Mouse (Mus musculus): ENCODE measurements around the gene Cyp21a1. TPM values are rescaled to one million over a fixed set of nuclear protein-coding genes. Genes with fewer than 3 reads are reported as not detected.
"Not testable (repeated sequence)": the region's sequence is repeated elsewhere in the genome, so short reads cannot be mapped to it uniquely, and the experiment has no call there.

Gene Cyp21a1
- polyA plus RNA-seq, 1 experiment from 2014 or later: not detected

- H3K4me1 ChIP-seq (replicated peaks): not testable (repeated sequence)
- WGBS (ENCODE audit: insufficient replicate concordance): 84% methylated on average over 6 of the region's 6 CpGs
Observed at GRCm38 (mm10) chr17:34803367-34803766, 994 bp downstream of the Cyp21a1 start.

GRCm38 (mm10) chr17:34802756-34803155 lies 1.6 kb downstream of the Cyp21a1 start:
- not testable (repeated sequence) for H3K9me3 ChIP-seq (replicated peaks); DNase-seq; H3K4me2 ChIP-seq; H3K9ac ChIP-seq; H3K27ac ChIP-seq; H3K4me1 ChIP-seq (replicated peaks); H3K36me3 ChIP-seq; H3K27me3 ChIP-seq; H3K4me3 ChIP-seq (replicated peaks); ATAC-seq (ENCODE audit: low read depth)
- 81% methylated on average over 9 of the region's 9 CpGs for WGBS (ENCODE audit: insufficient replicate concordance)

More at GRCm38 (mm10) chr17:34803367-34803766, 994 bp downstream of the Cyp21a1 start:
- H3K9me3 ChIP-seq (replicated peaks); DNase-seq; H3K4me2 ChIP-seq; H3K9ac ChIP-seq; H3K27me3 ChIP-seq; H3K36me3 ChIP-seq; H3K4me3 ChIP-seq (replicated peaks); H3K27ac ChIP-seq; ATAC-seq (ENCODE audit: low read depth): not testable (repeated sequence)

- H3K9me3 ChIP-seq (replicated peaks); H3K27me3 ChIP-seq; H3K4me1 ChIP-seq (replicated peaks); ATAC-seq (ENCODE audit: low read depth); H3K4me3 ChIP-seq (replicated peaks); H3K4me2 ChIP-seq; H3K27ac ChIP-seq; H3K9ac ChIP-seq; H3K36me3 ChIP-seq; DNase-seq: not testable (repeated sequence)
- 75% methylated on average over 16 of the region's 16 CpGs for WGBS (ENCODE audit: insufficient replicate concordance)
Observed at GRCm38 (mm10) chr17:34800781-34801305, 3.5 kb downstream of the Cyp21a1 start.

- no peaks in the 10 kb centered on the region for H3K9me3 ChIP-seq (replicated peaks)
- 82% methylated on average over 4 of the region's 4 CpGs for WGBS (ENCODE audit: insufficient replicate concordance)
- H3K9ac ChIP-seq: no peak overlapping the region
- no peaks in the 10 kb centered on the region for H3K4me1 ChIP-seq (replicated peaks)
- no peaks in the 10 kb centered on the region for H3K27me3 ChIP-seq
- ATAC-seq (ENCODE audit: low read depth) (no peak), DNase-seq (no peak)
- H3K27ac ChIP-seq: no peak overlapping the region
- no peak overlapping the region for H3K4me3 ChIP-seq (replicated peaks)
- H3K36me3 ChIP-seq: no peaks in the 10 kb centered on the region
- H3K4me2 ChIP-seq: no peak overlapping the region
Observed at GRCm38 (mm10) chr17:34799531-34799925, 4.8 kb downstream of the Cyp21a1 start.

GRCm38 (mm10) chr17:34798866-34799530 lies 5.4 kb downstream of the Cyp21a1 start:
- 74% methylated on average over 15 of the region's 17 CpGs for WGBS (ENCODE audit: insufficient replicate concordance)

GRCm38 (mm10) chr17:34798071-34798470 lies 6.3 kb downstream of the Cyp21a1 start:
- H3K4me3 ChIP-seq (replicated peaks); H3K36me3 ChIP-seq; ATAC-seq (ENCODE audit: low read depth); H3K9me3 ChIP-seq (replicated peaks); H3K9ac ChIP-seq; DNase-seq; H3K27ac ChIP-seq; H3K4me2 ChIP-seq; H3K4me1 ChIP-seq (replicated peaks); H3K27me3 ChIP-seq: not testable (repeated sequence)
- 71% methylated on average over 7 of the region's 7 CpGs for WGBS (ENCODE audit: insufficient replicate concordance)

More at GRCm38 (mm10) chr17:34798866-34799530, 5.4 kb downstream of the Cyp21a1 start:
- H3K9me3 ChIP-seq (replicated peaks): no peaks in the 10 kb centered on the region
- DNase-seq (no peak), ATAC-seq (ENCODE audit: low read depth) (no peak)
- no peak overlapping the region for H3K9ac ChIP-seq
- H3K4me3 ChIP-seq (replicated peaks): no peak overlapping the region
- no peak overlapping the region for H3K27ac ChIP-seq
- H3K4me2 ChIP-seq: no peak overlapping the region
- H3K4me1 ChIP-seq (replicated peaks): no peaks in the 10 kb centered on the region
- no peaks in the 10 kb centered on the region for H3K27me3 ChIP-seq
- H3K36me3 ChIP-seq: no peaks in the 10 kb centered on the region

GRCm38 (mm10) chr17:34797211-34797995 lies 7.0 kb downstream of the Cyp21a1 start:
- ATAC-seq (ENCODE audit: low read depth); DNase-seq; H3K27me3 ChIP-seq; H3K27ac ChIP-seq; H3K36me3 ChIP-seq; H3K4me1 ChIP-seq (replicated peaks); H3K4me2 ChIP-seq; H3K9ac ChIP-seq; H3K4me3 ChIP-seq (replicated peaks); H3K9me3 ChIP-seq (replicated peaks): not testable (repeated sequence)
- WGBS (ENCODE audit: insufficient replicate concordance): 62% methylated on average over 10 of the region's 10 CpGs

GRCm38 (mm10) chr17:34796311-34797140 lies 7.8 kb downstream of the Cyp21a1 start:
- H3K27me3 ChIP-seq: no peaks in the 10 kb centered on the region
- H3K9ac ChIP-seq: no peak overlapping the region
- H3K36me3 ChIP-seq: no peaks in the 10 kb centered on the region
- no peak overlapping the region for H3K27ac ChIP-seq
- no peak for DNase-seq
- no peak overlapping the region for H3K4me3 ChIP-seq (replicated peaks)
- no peaks in the 10 kb centered on the region for H3K4me1 ChIP-seq (replicated peaks)
- H3K9me3 ChIP-seq (replicated peaks): no peaks in the 10 kb centered on the region; the same call in 1 of the 2 replicates
- 60% methylated on average over 8 of the region's 8 CpGs for WGBS (ENCODE audit: insufficient replicate concordance)
- ATAC-seq (ENCODE audit: low read depth): no peak
- H3K4me2 ChIP-seq: no peak overlapping the region

GRCm38 (mm10) chr17:34795633-34796032 lies 8.7 kb downstream of the Cyp21a1 start:
- Histone ChIP-seq H3K4me3 (replicated peaks) (no peak overlapping the region), H3K9me3 (replicated peaks) (no peaks in the 10 kb centered on the region; the same call in 1 of the 2 replicates), H3K4me2 (no peak overlapping the region), H3K4me1 (replicated peaks) (no peaks in the 10 kb centered on the region), H3K27me3 (no peaks in the 10 kb centered on the region), H3K27ac (no peak overlapping the region), H3K36me3 (no peaks in the 10 kb centered on the region), H3K9ac (no peak overlapping the region)
- 46% methylated on average over 9 of the region's 9 CpGs for WGBS (ENCODE audit: insufficient replicate concordance)
- no peak for ATAC-seq (ENCODE audit: low read depth)
- no peak for DNase-seq

- Histone ChIP-seq H3K4me2 (no peak overlapping the region), H3K27ac (no peak overlapping the region), H3K4me1 (replicated peaks) (no peaks in the 10 kb centered on the region), H3K36me3 (no peaks in the 10 kb centered on the region), H3K4me3 (replicated peaks) (no peak overlapping the region), H3K27me3 (no peaks in the 10 kb centered on the region), H3K9ac (no peak overlapping the region), H3K9me3 (replicated peaks) (no peaks in the 10 kb centered on the region; the same call in 1 of the 2 replicates)
- ATAC-seq (ENCODE audit: low read depth): no peak
- WGBS (ENCODE audit: insufficient replicate concordance): 72% methylated on average over 10 of the region's 10 CpGs
- DNase-seq: no peak
Observed at GRCm38 (mm10) chr17:34795016-34795415, 9.3 kb downstream of the Cyp21a1 start.

Measured in liver, embryonic 13.5 days (tissue).